Mouse (Mus musculus): Measurements from ENCODE around the gene Hoxa3.

The Hoxa3 gene

GRCm38 (mm10) chr6:52155471-52155870 is 57.7 kb downstream of the Hoxa3 start:
- no peak for DNase-seq (ENCODE audit: low spot score)

DNA sequence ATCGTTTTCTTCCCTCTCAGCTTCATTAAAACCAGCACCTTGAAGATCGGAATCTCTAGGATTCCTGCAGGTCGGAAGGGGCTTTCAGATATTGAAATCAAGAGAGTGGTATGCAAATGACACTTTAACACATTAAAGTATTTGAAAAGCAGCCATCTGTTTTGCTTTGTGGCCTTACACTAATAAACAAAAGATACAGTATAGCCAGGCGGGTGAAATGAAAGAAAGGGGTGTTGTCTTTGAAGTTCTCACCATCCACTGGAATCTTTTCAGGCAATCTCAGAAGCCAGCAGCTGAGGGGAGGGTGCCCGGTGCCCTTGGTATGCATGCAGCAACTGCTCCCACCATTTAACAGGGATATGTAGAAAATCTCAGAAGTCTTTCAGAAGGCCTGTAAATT is 59.1 kb downstream of the Hoxa3 start:
- DNase-seq (ENCODE audit: low spot score) = no peak

DNA sequence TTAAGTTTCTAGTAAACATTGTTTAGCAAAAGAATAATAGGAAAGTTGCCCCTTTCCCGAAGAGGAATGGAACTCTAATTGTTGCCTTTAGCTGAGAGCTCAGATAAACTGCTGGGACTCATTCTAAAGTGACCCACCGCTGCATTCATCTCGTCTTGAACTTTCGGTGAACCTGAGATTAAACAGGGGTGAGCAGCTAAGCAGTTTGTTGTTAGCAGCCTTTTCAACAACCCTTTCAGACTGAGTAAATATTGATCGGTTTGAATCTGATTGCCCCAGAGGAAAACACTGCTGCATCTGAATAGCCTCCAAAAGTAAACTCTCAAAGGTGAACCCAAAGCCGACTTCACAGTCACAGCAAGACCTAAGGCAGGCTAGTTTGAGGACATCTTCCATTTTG is 59.9 kb downstream of the Hoxa3 start:
- no peak for DNase-seq (ENCODE audit: low spot score)

DNA sequence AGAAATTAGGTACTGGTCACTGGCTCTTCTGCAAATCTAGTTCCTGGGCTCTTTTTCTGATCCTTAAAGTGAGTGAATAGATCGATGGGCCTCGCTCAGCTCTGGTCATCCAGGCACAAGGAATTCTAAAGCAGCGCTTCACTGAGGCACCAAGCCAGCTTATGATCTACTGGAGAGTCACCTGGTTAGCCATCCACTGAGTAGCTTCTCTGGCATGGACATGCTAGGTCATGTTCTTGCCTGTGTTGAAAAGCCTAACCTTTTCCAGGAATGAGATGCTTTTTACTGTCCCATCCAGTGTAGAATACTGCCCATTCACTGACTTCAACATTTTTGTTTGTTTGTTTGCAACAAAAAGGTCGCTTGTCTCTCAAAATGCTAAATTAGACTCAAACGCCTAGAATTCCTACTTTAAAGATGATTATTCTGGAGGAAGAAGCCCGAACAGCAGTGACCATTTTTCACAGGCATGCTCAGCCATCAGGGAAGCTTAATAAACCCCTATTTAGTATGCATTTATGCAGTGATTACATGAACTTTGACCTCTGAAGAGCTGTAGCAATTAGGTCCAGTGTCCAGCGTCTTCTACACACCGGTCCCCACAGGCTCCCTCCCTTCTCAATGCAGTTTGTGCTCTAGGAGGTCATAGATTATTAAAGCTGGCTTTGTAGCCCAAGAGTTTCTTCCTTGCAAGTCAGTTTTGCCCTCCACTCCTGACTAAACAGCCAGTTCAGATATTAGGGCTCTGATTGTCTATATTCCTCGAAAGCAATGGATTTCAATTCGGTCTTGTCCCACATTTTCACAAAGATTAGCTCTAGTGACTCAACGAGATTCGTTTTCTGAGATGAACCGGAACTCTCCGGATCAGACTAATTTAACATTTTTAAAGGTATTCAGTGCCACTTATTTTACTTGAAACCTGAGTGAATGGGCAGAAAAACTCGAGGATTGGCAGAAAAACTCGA is 60.6 kb downstream of the Hoxa3 start:
- no peak for DNase-seq (ENCODE audit: low spot score)

GRCm38 (mm10) chr6:52151571-52151970 is 61.6 kb downstream of the Hoxa3 start:
- no peak for DNase-seq (ENCODE audit: low spot score)

DNA sequence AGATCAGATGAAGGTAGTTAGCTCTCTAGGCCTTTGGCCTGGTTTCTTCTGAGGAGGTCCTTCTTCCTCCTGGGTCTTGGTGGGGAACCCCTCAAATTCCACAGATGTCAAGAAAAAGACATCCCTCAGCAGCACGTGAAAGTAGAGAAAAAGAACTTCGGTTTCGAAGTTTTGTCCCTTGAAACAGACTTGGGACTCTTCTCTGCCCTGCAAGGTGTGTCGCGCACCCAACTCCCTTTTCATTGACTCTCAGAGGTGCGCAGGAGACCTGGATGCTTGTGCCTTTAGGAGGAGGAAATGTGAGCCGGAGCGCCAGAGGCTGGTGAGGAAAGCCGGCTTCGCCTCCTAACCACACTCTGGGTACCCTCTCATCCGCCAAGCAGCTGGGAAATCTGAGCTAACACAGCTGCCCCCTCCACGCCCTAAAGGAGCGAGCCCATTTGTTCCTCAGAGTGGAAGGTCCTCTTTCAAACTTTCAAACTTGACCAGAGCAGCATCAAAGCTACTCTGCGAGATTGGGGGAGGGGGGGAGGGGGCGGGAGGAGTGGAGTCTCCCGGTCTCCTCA is 62.7 kb downstream of the Hoxa3 start:
- no peak for DNase-seq (ENCODE audit: low spot score)

DNA sequence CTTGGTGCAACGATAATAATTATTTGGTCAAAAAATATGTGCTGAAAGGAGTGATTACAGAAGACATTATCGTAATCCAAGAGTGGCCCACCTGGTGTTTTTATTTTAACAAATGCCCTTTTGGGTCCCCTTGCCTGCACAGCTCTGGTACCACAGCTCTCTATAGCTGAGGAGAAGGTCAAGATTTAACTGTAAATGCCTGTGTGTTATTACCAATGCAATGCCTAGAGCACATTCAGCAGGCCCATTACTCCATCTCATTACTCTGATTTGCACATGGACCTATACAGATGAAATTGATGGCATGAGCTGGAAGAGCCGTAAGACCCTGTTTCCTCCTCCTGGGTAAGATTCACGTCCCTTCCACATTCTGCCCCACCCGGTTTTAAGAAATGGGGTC is 74.0 kb downstream of the Hoxa3 start:
- no peak for DNase-seq (ENCODE audit: low spot score)

GRCm38 (mm10) chr6:52138576-52138975 is 74.6 kb downstream of the Hoxa3 start:
- DNase-seq (ENCODE audit: low spot score) = no peak

DNA sequence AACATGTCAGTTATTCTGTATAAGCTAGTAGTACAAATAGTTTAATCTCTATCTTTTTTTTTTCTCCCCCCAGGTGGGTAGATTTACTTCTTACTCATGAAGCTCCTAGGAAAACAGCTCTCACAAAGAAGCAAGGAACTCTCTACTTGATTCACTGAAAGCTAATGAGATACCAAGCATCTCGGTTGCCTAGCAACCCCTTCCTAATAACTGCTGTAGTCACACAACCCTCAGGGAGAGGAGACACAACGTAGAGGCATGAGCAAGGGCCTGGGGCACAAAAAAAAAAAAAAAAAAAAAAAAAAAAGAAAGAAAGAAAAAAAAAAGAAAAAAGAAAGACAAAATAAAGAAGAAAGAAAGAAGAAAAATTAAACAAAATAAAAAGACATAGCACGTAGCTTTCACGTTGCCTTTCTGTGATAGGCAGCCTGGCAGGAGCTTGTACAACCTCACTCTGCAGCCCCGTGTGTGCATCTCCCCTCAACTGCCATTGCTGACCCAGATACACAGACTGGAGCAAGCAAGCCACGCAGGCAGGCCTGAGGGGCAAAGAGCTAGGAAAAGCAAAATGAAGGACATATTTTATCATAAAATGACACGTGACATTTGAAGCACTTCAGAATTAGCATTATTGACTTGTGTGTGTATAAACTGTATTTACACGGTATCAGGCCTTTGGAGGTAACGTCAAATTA is 75.1 kb downstream of the Hoxa3 start:
- DNase-seq (ENCODE audit: low spot score) = no peak

GRCm38 (mm10) chr6:52123673-52124072 is 89.5 kb downstream of the Hoxa3 start:
- no peak for DNase-seq (ENCODE audit: low spot score)

- DNase-seq (ENCODE audit: low spot score) = no peak
Measured at GRCm38 (mm10) chr6:52121173-52121572, 92.0 kb downstream of the Hoxa3 start.
